Mouse (Mus musculus) thymus, adult 2 months (tissue): ENCODE measurements around the gene Hes1.
"Not testable (repeated sequence)": the region's sequence is repeated elsewhere in the genome, so short reads cannot be mapped to it uniquely, and the experiment has no call there.

Source experiments
- CTCF ChIP-seq: fragments of 200-500 bp; IDR thresholded peaks from 2 replicates; pipeline ENCODE4 v1.5.1; 2012; ENCODE audit warnings: mild to moderate bottlenecking, control low read depth, low read length, moderate library complexity, borderline replicate concordance; ENCODE audit not compliant: control insufficient read depth, poor library complexity, insufficient read depth; ENCODE audit errors: extremely low read depth
- POLR2A ChIP-seq: fragments of 200-500 bp; IDR thresholded peaks from 2 replicates; pipeline ENCODE4 v1.6.1; 2012; ENCODE audit warnings: mild to moderate bottlenecking, low read length, control low read depth, moderate library complexity; ENCODE audit not compliant: control insufficient read depth, poor library complexity, insufficient read depth; ENCODE audit errors: extremely low read depth

GRCm38 (mm10) chr16:30108167-30108566, 44.0 kb downstream of the Hes1 start:
- not testable (repeated sequence) for TF ChIP-seq POLR2A, CTCF
